Mouse (Mus musculus) intestine, embryonic 15.5 days (tissue): ENCODE measurements at regions not wholly inside any gene's neighbourhood (a gene's known extent, or its start where the extent isn't known, plus 50 kb on each side); places are given as distances from the start of the nearest gene placed in this dataset.
A peak's percentile ranks its signal among the peaks of the same experiment; 100 is the strongest.

ENCODE experiments used
- ATAC-seq: fragments of 200-750 bp; cut with Nextera tagmentation; 2 replicates; pipeline ENCODE4 v1.8.0; 2017; ENCODE audit warnings: moderate TSS enrichment, moderate library complexity
- H3K27ac ChIP-seq: fragments of 300-500 bp; sonication (generic); 2 replicates; pipeline ENCODE4 v1.5.1; 2015; ENCODE audit warnings: mild to moderate bottlenecking, inconsistent platforms
- H3K27me3 ChIP-seq: fragments of 300-500 bp; sonication (generic); replicated peaks from 2 replicates; pipeline ENCODE4 v1.6.1; 2015; ENCODE audit warnings: inconsistent platforms
- H3K36me3 ChIP-seq: fragments of 300-500 bp; sonication (generic); 2 replicates; pipeline ENCODE4 v1.6.1; 2015; ENCODE audit warnings: inconsistent platforms
- H3K4me1 ChIP-seq: fragments of 300-500 bp; sonication (generic); replicated peaks from 2 replicates; pipeline ENCODE4 v1.6.1; 2015; ENCODE audit warnings: inconsistent platforms
- H3K4me2 ChIP-seq: fragments of 300-500 bp; sonication (generic); replicated peaks from 2 replicates; pipeline ENCODE4 v1.6.1; 2015; ENCODE audit warnings: mild to moderate bottlenecking, inconsistent platforms
- H3K4me3 ChIP-seq: fragments of 300-500 bp; sonication (generic); replicated peaks from 2 replicates; pipeline ENCODE4 v1.5.1; 2015; ENCODE audit warnings: inconsistent platforms
- H3K9ac ChIP-seq: fragments of 300-500 bp; sonication (generic); 2 replicates; pipeline ENCODE4 v1.6.1; 2015; ENCODE audit warnings: inconsistent platforms
- H3K9me3 ChIP-seq: fragments of 300-500 bp; sonication (generic); 2 replicates; pipeline ENCODE4 v1.6.1; 2016; ENCODE audit warnings: inconsistent platforms
- WGBS: fragments of 180-500 bp; shearing (Covaris S2); methylation state at CpG from one replicate; pipeline ENCODE4 v1.1.7; 2015; 5-methylcytosine and 5-hydroxymethylcytosine counted together

GRCm38 (mm10) chr6:141167270-141167669 lies 81.8 kb upstream of the Pde3a start:
- H3K27ac ChIP-seq, result no peak overlapping the region
- H3K9me3 ChIP-seq, result no peaks in the 10 kb centered on the region
- H3K4me2 ChIP-seq, result no peak overlapping the region
- H3K27me3 ChIP-seq, result no peaks in the 10 kb centered on the region
- no peak overlapping the region for H3K9ac ChIP-seq
- no peak for ATAC-seq
- no peaks in the 10 kb centered on the region for H3K4me1 ChIP-seq
- H3K4me3 ChIP-seq, result no peak overlapping the region
- WGBS, result 37% methylated on average over 3 of the region's 3 CpGs
- no peaks in the 10 kb centered on the region for H3K36me3 ChIP-seq

- Histone ChIP-seq H3K9me3 (no peaks in the 10 kb centered on the region), H3K4me1 (no peaks in the 10 kb centered on the region), H3K4me2 (no peak overlapping the region), H3K9ac (no peak overlapping the region), H3K4me3 (no peak overlapping the region), H3K36me3 (no peaks in the 10 kb centered on the region), H3K27ac (no peak overlapping the region), H3K27me3 (no peaks in the 10 kb centered on the region)
- no peak for ATAC-seq
- WGBS, result 34% methylated on average over 3 of the region's 3 CpGs
Measured at GRCm38 (mm10) chr6:141168356-141168755, 80.7 kb upstream of the Pde3a start.

- no peaks in the 10 kb centered on the region for H3K9me3 ChIP-seq
- no peak for ATAC-seq
- H3K4me3 ChIP-seq, result no peak overlapping the region
- 91% methylated on average over 1 of the region's 1 CpGs for WGBS
- 0 out of 2 replicates have a peak, but pooled peaks cover 3% of the 10 kb centered on the region for H3K4me1 ChIP-seq
- H3K4me2 ChIP-seq, result no peak overlapping the region
- H3K9ac ChIP-seq, result no peak overlapping the region
- no peaks in the 10 kb centered on the region for H3K27me3 ChIP-seq
- no peaks in the 10 kb centered on the region for H3K36me3 ChIP-seq
- no peak overlapping the region for H3K27ac ChIP-seq
Measured at GRCm38 (mm10) chr6:141183782-141184181, 65.3 kb upstream of the Pde3a start.

- H3K27me3 ChIP-seq, result no peaks in the 10 kb centered on the region
- H3K4me3 ChIP-seq, result no peak overlapping the region
- no peaks in the 10 kb centered on the region for H3K9me3 ChIP-seq
- no peak overlapping the region for H3K4me2 ChIP-seq
- WGBS, result 27% methylated on average over 3 of the region's 3 CpGs
- H3K36me3 ChIP-seq, result no peaks in the 10 kb centered on the region
- 0 out of 2 replicates have a peak, but pooled peaks cover 3% of the 10 kb centered on the region for H3K4me1 ChIP-seq
- no peak for ATAC-seq
- H3K9ac ChIP-seq, result no peak overlapping the region
- H3K27ac ChIP-seq, result no peak overlapping the region
Measured at GRCm38 (mm10) chr6:141188036-141188435, 61.0 kb upstream of the Pde3a start.

- Histone ChIP-seq H3K4me2 (no peak overlapping the region), H3K4me1 (0 out of 2 replicates have a peak, but pooled peaks cover 3% of the 10 kb centered on the region), H3K9ac (no peak overlapping the region), H3K9me3 (no peaks in the 10 kb centered on the region), H3K4me3 (no peak overlapping the region), H3K27ac (no peak overlapping the region), H3K36me3 (no peaks in the 10 kb centered on the region), H3K27me3 (no peaks in the 10 kb centered on the region)
- WGBS, result 74% methylated on average over 5 of the region's 5 CpGs
- peak; percentile 46 for ATAC-seq
Measured at GRCm38 (mm10) chr6:141189093-141189492, 60.0 kb upstream of the Pde3a start.

- no peak overlapping the region for H3K9ac ChIP-seq
- H3K4me2 ChIP-seq, result no peak overlapping the region
- H3K27ac ChIP-seq, result no peak overlapping the region
- H3K27me3 ChIP-seq, result no peaks in the 10 kb centered on the region
- H3K36me3 ChIP-seq, result no peaks in the 10 kb centered on the region
- no peak for ATAC-seq
- WGBS, result 84% methylated on average over 3 of the region's 3 CpGs
- no peaks in the 10 kb centered on the region for H3K9me3 ChIP-seq
- H3K4me3 ChIP-seq, result no peak overlapping the region
- H3K4me1 ChIP-seq, result 0 out of 2 replicates have a peak, but pooled peaks cover 3% of the 10 kb centered on the region
Measured at GRCm38 (mm10) chr6:141189701-141190100, 59.4 kb upstream of the Pde3a start.

- Histone ChIP-seq H3K27me3 (no peaks in the 10 kb centered on the region), H3K36me3 (no peaks in the 10 kb centered on the region), H3K4me1 (0 out of 2 replicates have a peak, but pooled peaks cover 3% of the 10 kb centered on the region), H3K9me3 (no peaks in the 10 kb centered on the region), H3K4me3 (no peak overlapping the region), H3K4me2 (no peak overlapping the region), H3K27ac (0 out of 2 replicates have a peak overlapping the region, but pooled peaks have one; percentile 45), H3K9ac (no peak overlapping the region)
- ATAC-seq, result peak; percentile 86
- WGBS, result 73% methylated on average over 5 of the region's 5 CpGs
Measured at GRCm38 (mm10) chr6:141190383-141190782, 58.7 kb upstream of the Pde3a start.

GRCm38 (mm10) chr6:141197501-141197900 lies 51.6 kb upstream of the Pde3a start:
- Histone ChIP-seq H3K4me1 (no peaks in the 10 kb centered on the region), H3K36me3 (no peaks in the 10 kb centered on the region), H3K27me3 (no peaks in the 10 kb centered on the region), H3K4me3 (no peak overlapping the region), H3K27ac (no peak overlapping the region), H3K9me3 (no peaks in the 10 kb centered on the region), H3K9ac (no peak overlapping the region), H3K4me2 (no peak overlapping the region)
- WGBS, result 97% methylated on average over 4 of the region's 4 CpGs
- ATAC-seq, result no peak
